Mouse (Mus musculus) intestine, embryonic 14.5 days (tissue): Measurements from ENCODE around the gene Dusp22. TPM values are rescaled to one million over a fixed set of nuclear protein-coding genes. Genes with fewer than 3 reads are reported as not detected.

Experiments used
- ATAC-seq: fragments of 200-750 bp; cut with Nextera tagmentation; replicated peaks from 2 replicates; pipeline ENCODE4 v1.8.0; 2017; ENCODE audit warnings: low read depth, moderate number of reproducible peaks, moderate TSS enrichment, moderate library complexity; ENCODE audit not compliant: low FRiP score, low TSS enrichment
- DNase-seq: peaks from one replicate; pipeline ENCODE4 v3.0.0-alpha.2; 2018; ENCODE audit warnings: low spot score
- H3K27ac ChIP-seq: fragments of 300-500 bp; sonication (generic); 2 replicates; pipeline ENCODE4 v1.5.1; 2014; ENCODE audit warnings: low read depth, mild to moderate bottlenecking, control low read depth
- H3K27me3 ChIP-seq: fragments of 300-500 bp; sonication (generic); replicated peaks from 2 replicates; pipeline ENCODE4 v1.6.1; 2014; ENCODE audit warnings: low read length, control low read depth; ENCODE audit not compliant: control insufficient read depth, insufficient read depth
- H3K36me3 ChIP-seq: fragments of 300-500 bp; sonication (generic); 2 replicates; pipeline ENCODE4 v1.6.1; 2014; ENCODE audit warnings: low read length, control low read depth; ENCODE audit not compliant: control insufficient read depth, insufficient read depth
- H3K4me1 ChIP-seq: fragments of 300-500 bp; sonication (generic); replicated peaks from 2 replicates; pipeline ENCODE4 v1.6.1; 2014; ENCODE audit warnings: low read length, control low read depth, mixed read lengths; ENCODE audit not compliant: control insufficient read depth, insufficient read depth
- H3K4me2 ChIP-seq: fragments of 300-500 bp; sonication (generic); 2 replicates; pipeline ENCODE4 v1.6.1; 2014; ENCODE audit warnings: low read length
- H3K4me3 ChIP-seq: fragments of 300-500 bp; sonication (generic); 2 replicates; pipeline ENCODE4 v1.5.1; 2014; ENCODE audit warnings: low read depth, low read length, control low read depth, mixed read lengths
- H3K9ac ChIP-seq: fragments of 300-500 bp; sonication (generic); 2 replicates; pipeline ENCODE4 v1.6.1; 2014; ENCODE audit warnings: mild to moderate bottlenecking, low read length
- H3K9me3 ChIP-seq: fragments of 300-500 bp; sonication (generic); 2 replicates; pipeline ENCODE4 v1.6.1; 2016; ENCODE audit warnings: low read length, control low read depth; ENCODE audit not compliant: control insufficient read depth
- WGBS: fragments of 180-500 bp; shearing (Covaris S2); extraction: QIAGEN DNeasy Blood & Tissue Kit; methylation state at CpG from one replicate; pipeline ENCODE4 v1.1.7; 2014; 5-methylcytosine and 5-hydroxymethylcytosine counted together
- polyA plus RNA-seq: library from polyadenylated mRNA; unstranded; fragments of >200 nt; fragmentation: Nextera tagmentation; extraction: Ambion mirVana; gene quantifications from 2 replicates; pipeline ENCODE4 v1.2.1, GENCODE M21; 2014

Dusp22 gene
- polyA plus RNA-seq, result 20.2 and 21.2 TPM in 2 replicates

DNA sequence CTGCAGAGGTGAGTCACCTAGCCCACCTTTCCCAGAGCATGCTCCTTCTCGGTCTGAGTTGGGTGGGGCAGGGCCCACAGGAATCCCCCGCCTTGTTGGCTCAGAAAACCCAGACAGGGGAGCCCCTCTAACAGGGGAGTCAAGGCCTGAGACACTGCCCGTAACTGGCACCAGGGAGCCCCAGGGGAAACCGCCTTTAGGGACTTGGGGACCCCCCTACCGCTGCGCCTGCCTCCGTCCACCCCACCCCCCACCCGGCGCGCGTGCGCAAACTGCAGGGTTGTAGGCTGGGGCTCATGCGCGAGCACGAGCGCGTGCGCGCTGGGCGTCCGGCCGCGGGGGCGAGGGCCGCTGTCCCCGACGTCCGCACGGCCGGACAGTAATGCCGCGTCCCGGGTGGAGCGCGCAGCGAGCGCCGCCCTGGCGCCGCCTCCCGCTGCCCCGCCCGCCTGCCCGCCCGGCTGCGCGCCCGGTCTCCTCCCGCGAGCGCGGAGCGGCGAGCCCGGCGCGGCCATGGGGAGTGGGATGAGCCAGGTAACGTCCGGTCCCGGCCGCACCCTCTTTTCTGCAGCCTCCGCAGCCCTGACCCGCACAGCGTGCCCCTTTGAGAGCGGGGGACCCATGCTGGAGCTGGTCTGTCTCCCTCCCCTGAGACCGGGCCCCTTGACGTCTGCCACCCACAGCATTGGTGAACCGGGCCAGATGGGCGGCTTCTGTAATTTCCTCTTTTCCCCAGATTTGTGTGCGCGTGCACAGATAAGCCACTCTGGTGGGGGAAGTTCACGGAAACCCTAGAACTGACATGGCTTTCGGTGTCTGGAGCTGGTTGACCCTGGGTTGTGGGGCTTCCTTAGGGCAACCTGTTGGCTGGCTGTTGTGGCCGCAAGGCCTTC, at the start of gene Dusp22:
TSS of gene Dusp22 (plus strand) at position 387 of the 893 bp plus-strand sequence.
- peak; percentile 87 for DNase-seq
- H3K36me3 ChIP-seq, result no peaks in the 10 kb centered on the region
- WGBS, result under 1% methylated on average over 63 of the region's 74 CpGs
- ATAC-seq, result peak; percentile 94
- no peaks in the 10 kb centered on the region for H3K4me1 ChIP-seq
- peak within 1 kb of the TSS; percentile 39; the same call in 1 of the 2 replicates for H3K27ac ChIP-seq
- peak within 1 kb of the TSS; percentile 67 for H3K4me3 ChIP-seq
- H3K4me2 ChIP-seq, result peak within 1 kb of the TSS; percentile 59
- no peaks in the 10 kb centered on the region for H3K9me3 ChIP-seq
- no peaks in the 10 kb centered on the region for H3K27me3 ChIP-seq
- H3K9ac ChIP-seq, result peak within 1 kb of the TSS; percentile 70

DNA sequence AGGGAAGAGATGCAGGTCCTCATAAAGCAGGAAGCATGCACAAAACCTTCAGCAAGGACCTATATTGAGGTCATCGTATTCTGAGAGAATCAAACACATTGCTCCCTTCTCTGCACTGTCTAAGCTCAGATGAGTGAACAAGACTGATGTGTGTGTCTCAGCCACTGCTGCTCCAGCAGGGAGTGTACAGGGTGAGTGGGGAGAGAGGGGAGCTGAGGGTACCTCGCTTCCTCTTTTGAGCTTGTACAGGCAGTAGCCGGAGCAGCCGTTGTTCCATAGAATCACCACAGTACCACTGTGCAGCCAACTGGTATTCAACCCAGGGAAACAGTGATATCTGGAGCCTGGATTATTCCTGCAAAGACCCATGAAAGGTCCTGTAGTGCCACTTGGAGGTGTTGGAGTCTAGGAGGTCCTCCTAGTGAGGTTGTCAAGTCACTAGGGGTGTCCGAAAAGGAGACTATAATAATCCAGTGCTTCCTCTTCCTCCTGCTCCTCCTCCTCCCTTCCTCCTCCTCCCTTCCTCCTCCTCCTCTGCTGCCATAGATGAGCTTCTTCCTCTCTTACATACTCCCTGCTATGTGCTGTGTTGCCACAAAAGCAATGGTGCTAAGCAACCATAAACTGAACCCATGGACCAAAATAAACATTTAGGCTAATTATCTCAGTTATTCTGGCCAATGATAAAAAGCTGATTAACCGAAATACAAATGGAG, 47.6 kb upstream of the Dusp22 start:
- no peak overlapping the region for H3K4me3 ChIP-seq
- H3K4me1 ChIP-seq, result no peaks in the 10 kb centered on the region
- H3K4me2 ChIP-seq, result no peak overlapping the region
- no peaks in the 10 kb centered on the region for H3K9me3 ChIP-seq
- H3K27ac ChIP-seq, result no peak overlapping the region
- H3K9ac ChIP-seq, result no peak overlapping the region
- no peaks in the 10 kb centered on the region for H3K36me3 ChIP-seq
- 84% methylated on average over 6 of the region's 6 CpGs for WGBS
- ATAC-seq, result no peak
- H3K27me3 ChIP-seq, result no peaks in the 10 kb centered on the region
- no peak for DNase-seq

GRCm38 (mm10) chr13:30619684-30620083, 40.1 kb upstream of the Dusp22 start:
- Histone ChIP-seq H3K4me1 (no peaks in the 10 kb centered on the region), H3K9ac (no peak overlapping the region), H3K27me3 (no peaks in the 10 kb centered on the region), H3K4me2 (no peak overlapping the region), H3K9me3 (no peaks in the 10 kb centered on the region), H3K4me3 (no peak overlapping the region), H3K27ac (no peak overlapping the region), H3K36me3 (no peaks in the 10 kb centered on the region)
- ATAC-seq, result no peak
- 57% methylated on average over 3 of the region's 3 CpGs for WGBS
- DNase-seq, result no peak

DNA sequence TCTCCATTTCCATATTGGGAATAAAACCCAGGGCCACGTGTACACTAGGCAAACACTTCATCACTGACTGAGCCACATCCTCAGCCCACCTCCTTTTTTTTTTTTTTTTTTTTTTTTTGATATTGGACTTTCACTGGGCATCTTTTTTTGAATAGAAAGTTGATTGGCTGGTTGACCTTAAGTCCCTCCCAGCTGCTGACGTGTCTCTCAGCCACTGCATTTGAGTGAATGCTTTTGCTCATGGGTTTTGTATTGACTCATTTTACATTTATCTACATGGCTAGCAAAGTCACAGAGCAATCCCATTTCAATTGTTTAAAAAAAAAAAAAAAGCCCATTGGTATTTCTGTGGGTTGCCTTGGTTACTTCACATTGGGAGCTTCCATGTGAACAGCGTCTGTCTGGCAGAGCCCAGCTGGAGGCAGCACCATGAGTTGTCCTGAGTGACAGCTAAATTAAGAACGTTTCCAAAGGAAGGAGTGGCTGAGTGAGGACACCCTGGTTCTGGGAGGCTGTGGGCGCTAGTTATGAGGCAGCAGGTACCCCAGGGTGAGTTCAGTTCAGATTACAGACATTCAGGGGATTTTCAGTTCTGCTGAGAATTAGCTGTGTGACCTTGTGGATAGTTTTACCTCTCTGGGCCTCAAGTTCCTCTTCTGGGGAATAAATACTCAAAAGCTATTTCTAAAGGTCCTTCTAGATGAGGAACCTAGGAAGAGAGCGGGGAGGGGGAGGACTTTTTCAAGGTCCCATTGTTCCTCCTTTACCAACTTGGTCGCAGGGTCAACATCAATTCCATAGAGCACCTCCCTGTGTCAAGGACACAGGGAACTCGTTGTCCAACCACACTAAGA, 31.4 kb upstream of the Dusp22 start:
- no peaks in the 10 kb centered on the region for H3K9me3 ChIP-seq
- ATAC-seq (no peak), DNase-seq (no peak)
- no peaks in the 10 kb centered on the region for H3K27me3 ChIP-seq
- no peak overlapping the region for H3K4me2 ChIP-seq
- no peaks in the 10 kb centered on the region for H3K4me1 ChIP-seq
- 59% methylated on average over 8 of the region's 8 CpGs for WGBS
- no peak overlapping the region for H3K4me3 ChIP-seq
- no peak overlapping the region for H3K9ac ChIP-seq
- no peak overlapping the region for H3K27ac ChIP-seq
- no peaks in the 10 kb centered on the region for H3K36me3 ChIP-seq

DNA sequence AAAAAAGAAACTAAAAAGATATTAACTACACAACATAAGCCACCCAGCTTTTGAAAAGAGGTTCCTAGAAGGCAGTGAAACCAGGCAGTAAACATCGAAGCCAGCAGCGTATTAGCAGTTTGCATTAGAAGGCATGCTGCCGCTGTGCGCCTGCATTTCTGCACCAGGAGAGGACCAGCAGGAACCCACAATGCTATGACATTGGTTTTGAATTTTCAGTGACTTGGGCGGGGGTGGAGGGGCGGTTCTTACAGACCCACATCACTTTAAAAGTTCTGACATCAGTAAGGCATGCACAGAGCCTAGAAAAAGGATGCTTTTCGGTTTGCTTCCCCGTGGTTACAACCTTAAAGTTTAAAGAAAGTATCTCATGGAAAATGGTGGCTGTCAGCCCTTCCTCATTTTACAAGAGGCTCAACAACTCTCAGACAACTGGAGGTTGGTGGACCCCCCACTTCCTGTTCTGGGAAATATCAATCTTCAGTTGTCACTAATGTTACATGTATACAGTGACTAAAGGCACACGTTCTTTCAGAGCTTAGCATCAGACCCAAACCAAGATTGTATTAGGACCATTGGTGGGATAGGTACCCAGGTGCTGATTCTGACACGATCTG, 29.9 kb upstream of the Dusp22 start:
- DNase-seq, result no peak
- Histone ChIP-seq H3K9me3 (no peaks in the 10 kb centered on the region), H3K4me1 (no peaks in the 10 kb centered on the region), H3K27me3 (no peaks in the 10 kb centered on the region), H3K4me3 (no peak overlapping the region), H3K36me3 (no peaks in the 10 kb centered on the region), H3K9ac (no peak overlapping the region), H3K4me2 (no peak overlapping the region), H3K27ac (no peak overlapping the region)
- WGBS, result 71% methylated on average over 10 of the region's 10 CpGs
- ATAC-seq, result no peak

GRCm38 (mm10) chr13:30632998-30633397, 26.8 kb upstream of the Dusp22 start:
- H3K4me2 ChIP-seq, result no peak overlapping the region
- no peak for ATAC-seq
- H3K4me3 ChIP-seq, result no peak overlapping the region
- H3K27ac ChIP-seq, result no peak overlapping the region
- no peaks in the 10 kb centered on the region for H3K27me3 ChIP-seq
- 70% methylated on average over 6 of the region's 6 CpGs for WGBS
- H3K9ac ChIP-seq, result no peak overlapping the region
- no peaks in the 10 kb centered on the region for H3K9me3 ChIP-seq
- H3K4me1 ChIP-seq, result no peaks in the 10 kb centered on the region
- no peak for DNase-seq
- no peaks in the 10 kb centered on the region for H3K36me3 ChIP-seq

DNA sequence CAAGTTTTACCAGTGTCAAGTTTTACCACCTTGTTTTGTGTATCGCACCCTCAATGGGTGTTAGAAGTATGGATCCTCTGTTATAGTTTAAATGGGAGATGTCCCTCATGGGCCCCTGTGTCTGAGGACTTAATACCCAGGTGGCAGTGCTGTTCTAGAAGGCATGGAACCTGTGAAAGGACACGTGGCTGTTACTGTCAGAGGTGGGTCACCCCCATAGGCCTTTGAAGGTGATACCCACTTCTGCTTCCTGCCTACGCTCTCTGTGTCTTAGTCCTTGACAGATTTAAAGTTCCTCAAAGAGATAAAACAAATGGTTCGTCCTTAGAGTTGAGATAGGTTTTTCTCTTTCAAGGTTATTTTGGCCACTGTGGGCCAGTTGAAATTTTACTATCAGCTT, 23.3 kb upstream of the Dusp22 start:
- Histone ChIP-seq H3K27me3 (no peaks in the 10 kb centered on the region), H3K4me2 (no peak overlapping the region), H3K27ac (no peak overlapping the region), H3K9ac (no peak overlapping the region), H3K4me3 (no peak overlapping the region), H3K9me3 (no peaks in the 10 kb centered on the region), H3K4me1 (no peaks in the 10 kb centered on the region), H3K36me3 (no peaks in the 10 kb centered on the region)
- DNase-seq (no peak), ATAC-seq (no peak)
- 76% methylated on average over 4 of the region's 4 CpGs for WGBS
